Mouse (Mus musculus) kidney, adult 2 months (tissue): ENCODE data around the gene Pomc.

Source experiments
- CTCF ChIP-seq: fragments of 200-500 bp; conservative IDR thresholded peaks from 2 replicates; pipeline ENCODE4 v1.5.1; 2011; ENCODE audit warnings: low read depth, mild to moderate bottlenecking, control low read depth, low read length, moderate library complexity, mixed read lengths; ENCODE audit not compliant: insufficient read depth, insufficient read length
- POLR2A ChIP-seq: fragments of 200-500 bp; IDR thresholded peaks from one replicate; pipeline ENCODE4 v1.6.1; 2011; ENCODE audit warnings: low read depth, low read length, control low read depth

DNA sequence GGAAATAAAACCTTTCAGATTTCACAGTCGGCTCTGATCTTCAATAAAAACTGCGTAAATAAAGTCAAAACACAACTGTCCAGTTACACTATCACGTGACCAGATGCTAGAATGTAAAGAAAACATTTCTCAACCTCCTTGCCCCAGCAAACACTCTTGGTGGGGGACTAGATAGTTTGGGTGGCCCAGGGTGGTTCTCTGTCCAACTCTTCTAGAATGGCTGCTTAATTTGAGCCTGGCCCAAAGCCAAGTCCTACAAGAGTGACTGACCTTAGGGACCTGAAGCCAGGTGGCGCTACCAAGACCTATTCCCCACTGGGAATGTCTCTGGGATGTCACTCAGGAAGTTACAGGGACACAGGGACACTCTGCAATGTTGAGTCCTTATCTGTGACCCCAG, 5.8 kb downstream of the Pomc start:
- peak; percentile 19; the same call in 1 of the 2 replicates for TF ChIP-seq CTCF
- no peak for TF ChIP-seq POLR2A
